Mouse (Mus musculus) MEL (cell line): ENCODE data around the gene Med24.

Experiments used
- CTCF ChIP-seq, 3 experiments: IDR thresholded peaks in 2 of 3; conservative IDR thresholded peaks in 1 of 3; 2 replicates each; pipeline ENCODE4 v1.5.1; 2011 to 2012; ENCODE audit warnings: low read length in 3 of 3, low read depth in 2 of 3, mild to moderate bottlenecking in 2 of 3, improper control_type of control experiment in 1 of 3, inconsistent platforms in 1 of 3, mixed read lengths in 1 of 3, moderate library complexity in 1 of 3; ENCODE audit not compliant: control insufficient read depth in 1 of 3, insufficient read depth in 1 of 3, poor library complexity in 1 of 3, severe bottlenecking in 1 of 3
- ELF1 ChIP-seq: IDR thresholded peaks from 2 replicates; pipeline ENCODE4 v1.6.1; 2014; ENCODE audit warnings: low read depth, mild to moderate bottlenecking, inconsistent platforms, low read length, improper control_type of control experiment, moderate library complexity
- EP300 ChIP-seq, 2 experiments: IDR thresholded peaks; 2 replicates each; pipeline ENCODE4 v1.6.1; 2011; ENCODE audit warnings: improper control_type of control experiment in 2 of 2, low read length in 2 of 2, low read depth in 1 of 2, mild to moderate bottlenecking in 1 of 2
- MAX ChIP-seq: IDR thresholded peaks from 2 replicates; pipeline ENCODE4 v1.6.1; 2011; ENCODE audit warnings: low read length, improper control_type of control experiment
- MAZ ChIP-seq: IDR thresholded peaks from 2 replicates; pipeline ENCODE4 v1.6.1; 2012; ENCODE audit warnings: low read depth, mild to moderate bottlenecking, inconsistent platforms, low read length, improper control_type of control experiment
- MXI1 ChIP-seq: IDR thresholded peaks from 2 replicates; pipeline ENCODE4 v1.6.1; 2011; ENCODE audit warnings: mild to moderate bottlenecking, low read depth, low read length, improper control_type of control experiment
- NELFE ChIP-seq: IDR thresholded peaks from 2 replicates; pipeline ENCODE4 v1.6.1; 2011; ENCODE audit warnings: low read depth, low read length, improper control_type of control experiment
- POLR2A ChIP-seq, 2 experiments: IDR thresholded peaks; 2 replicates each; pipeline ENCODE4 v1.6.1; 2011 to 2012; ENCODE audit warnings: low read length in 2 of 2, mild to moderate bottlenecking in 2 of 2, control low read depth in 1 of 2, improper control_type of control experiment in 1 of 2, low read depth in 1 of 2, moderate library complexity in 1 of 2; ENCODE audit not compliant: control insufficient read depth in 1 of 2, insufficient read depth in 1 of 2, poor library complexity in 1 of 2
- SMC3 ChIP-seq: IDR thresholded peaks from 2 replicates; pipeline ENCODE4 v1.6.1; 2011; ENCODE audit warnings: low read depth, low read length, improper control_type of control experiment
- UBTF ChIP-seq: IDR thresholded peaks from 2 replicates; pipeline ENCODE4 v1.6.1; 2012; ENCODE audit warnings: low read depth, mild to moderate bottlenecking, inconsistent platforms, low read length, improper control_type of control experiment, moderate library complexity, borderline replicate concordance; ENCODE audit not compliant: insufficient read depth
- USF1 ChIP-seq: IDR thresholded peaks from 2 replicates; pipeline ENCODE4 v1.6.1; 2014; ENCODE audit warnings: low read depth, mild to moderate bottlenecking, inconsistent platforms, low read length, improper control_type of control experiment, moderate library complexity

DNA sequence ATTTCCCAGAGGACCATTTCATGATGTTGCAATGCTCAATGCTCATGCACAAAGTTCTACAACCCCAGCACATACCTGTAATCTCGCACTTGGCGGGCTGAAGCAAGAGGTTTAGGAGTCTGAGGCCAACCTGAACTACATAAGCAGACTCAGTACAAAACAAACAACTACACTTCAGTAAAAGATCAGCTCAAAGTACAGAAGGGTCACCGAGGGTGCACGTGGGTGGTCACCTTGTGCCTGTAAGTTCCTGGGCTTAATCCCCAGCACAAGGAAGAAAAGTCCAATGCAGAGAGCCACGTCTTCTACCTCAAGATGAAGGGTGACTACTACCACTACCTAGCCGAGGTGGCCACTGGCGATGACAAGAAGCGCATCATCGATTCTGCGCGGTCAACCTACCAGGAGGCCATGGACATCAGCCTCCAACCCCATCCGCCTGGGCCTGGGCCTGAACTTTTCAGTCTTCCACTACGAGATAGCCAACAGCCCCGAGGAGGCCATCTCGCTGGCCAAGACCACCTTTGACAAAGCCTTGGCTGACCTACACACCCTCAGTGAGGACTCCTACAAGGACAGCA, 3.2 kb downstream of the Med24 start:
- TF ChIP-seq CTCF (IDR thresholded peaks at IDR 0.05 in 2 of 3, conservative IDR thresholded peaks at IDR 0.05 in 1 of 3; ENCODE audit: control insufficient read depth in 1 of 3, insufficient read depth in 1 of 3, low read depth in 2 of 3, low read length in 3 of 3, poor library complexity in 1 of 3, severe bottlenecking in 1 of 3) (no peak), MAZ (no peak), POLR2A (IDR thresholded peaks at IDR 0.05; ENCODE audit: control insufficient read depth in 1 of 2, insufficient read depth in 1 of 2, low read depth in 1 of 2, low read length in 2 of 2, poor library complexity in 1 of 2) (no peak), MXI1 (no peak), SMC3 (no peak), NELFE (no peak), EP300 (IDR thresholded peaks at IDR 0.05; ENCODE audit: low read depth in 1 of 2, low read length in 2 of 2) (no peak), MAX (no peak), USF1 (no peak), ELF1 (no peak), UBTF (no peak)
